Mouse (Mus musculus): ENCODE measurements around the gene Kif1bp.

Gene Kif1bp

DNA sequence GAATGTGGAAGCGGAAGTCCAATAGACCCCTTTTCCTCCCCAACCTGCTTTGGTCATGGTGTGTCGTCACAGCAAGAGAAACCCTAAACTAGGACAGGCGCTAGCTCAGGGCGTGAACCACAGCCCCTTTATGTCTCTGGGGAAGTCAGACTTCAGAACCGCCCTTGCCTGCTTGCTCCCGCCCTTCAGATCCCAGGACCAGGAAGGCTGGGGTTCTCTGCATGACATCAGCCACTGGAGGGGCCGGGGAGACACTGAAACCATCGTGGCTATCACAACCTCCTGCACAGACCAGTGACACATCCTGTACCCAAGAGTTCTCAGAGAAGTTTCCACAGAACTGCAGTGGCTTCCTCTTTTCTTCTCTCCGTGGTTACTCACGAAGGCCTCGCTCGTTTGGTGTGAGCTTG lies 34.9 kb downstream of the Kif1bp start:
- H3K36me3 ChIP-seq (ENCODE audit: control insufficient read depth, insufficient read depth, low read length, poor library complexity, severe bottlenecking): no peaks in the 10 kb centered on the region
- H3K27me3 ChIP-seq (ENCODE audit: control insufficient read depth, insufficient read depth, low read length, poor library complexity, severe bottlenecking): no peaks in the 10 kb centered on the region; the same call in none of the 2 replicates
- peak; percentile 93 for DNase-seq (ENCODE audit: low read depth, low spot score)

DNA sequence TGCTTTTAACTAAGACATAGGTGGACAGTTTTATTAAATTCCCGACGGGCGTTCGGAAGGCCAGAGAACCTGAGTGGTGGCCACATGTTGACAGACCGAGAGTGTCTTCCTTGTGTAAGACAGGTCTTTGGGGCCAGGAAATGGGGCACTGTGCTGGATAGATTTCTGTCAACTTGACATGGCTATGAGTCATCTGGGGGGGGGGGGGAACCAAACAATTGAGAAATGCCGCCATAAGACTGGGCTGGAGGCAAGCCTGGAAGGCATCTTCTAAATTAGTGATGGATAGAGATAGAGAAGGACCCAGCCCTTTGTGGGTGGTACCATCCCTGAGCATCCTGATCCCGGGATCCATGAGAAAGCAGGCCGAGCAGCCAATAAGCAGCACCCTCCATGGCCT lies 35.3 kb downstream of the Kif1bp start:
- Histone ChIP-seq H3K36me3 (ENCODE audit: control insufficient read depth, insufficient read depth, low read length, poor library complexity, severe bottlenecking) (no peaks in the 10 kb centered on the region), H3K27me3 (ENCODE audit: control insufficient read depth, insufficient read depth, low read length, poor library complexity, severe bottlenecking) (no peaks in the 10 kb centered on the region; the same call in none of the 2 replicates)
- DNase-seq (ENCODE audit: low read depth, low spot score): peak; percentile 56

DNA sequence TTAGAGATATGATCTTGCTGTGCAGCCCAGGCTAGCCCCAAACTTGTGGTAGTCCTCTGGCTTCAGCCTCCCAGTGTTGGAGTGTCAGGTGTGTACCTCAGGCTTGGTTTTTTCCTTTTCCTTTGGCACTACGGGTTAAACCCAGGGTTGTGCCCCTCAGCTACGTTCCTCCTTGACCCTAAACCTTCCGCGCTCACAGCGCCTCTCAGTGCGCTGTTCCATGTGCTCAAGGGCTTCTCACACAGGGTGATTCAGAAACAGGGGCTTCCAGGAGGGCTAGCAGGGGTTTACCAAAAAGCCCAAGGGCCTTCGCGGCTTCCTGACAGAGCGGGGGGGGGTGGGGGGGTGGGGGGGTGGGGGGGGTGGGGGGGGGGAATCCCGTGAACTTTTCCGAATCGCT lies 35.8 kb downstream of the Kif1bp start:
- Histone ChIP-seq H3K27me3 (ENCODE audit: control insufficient read depth, insufficient read depth, low read length, poor library complexity, severe bottlenecking) (no peaks in the 10 kb centered on the region; the same call in 1 of the 2 replicates), H3K36me3 (ENCODE audit: control insufficient read depth, insufficient read depth, low read length, poor library complexity, severe bottlenecking) (no peaks in the 10 kb centered on the region)
- peak; percentile 53 for DNase-seq (ENCODE audit: low read depth, low spot score)

DNA sequence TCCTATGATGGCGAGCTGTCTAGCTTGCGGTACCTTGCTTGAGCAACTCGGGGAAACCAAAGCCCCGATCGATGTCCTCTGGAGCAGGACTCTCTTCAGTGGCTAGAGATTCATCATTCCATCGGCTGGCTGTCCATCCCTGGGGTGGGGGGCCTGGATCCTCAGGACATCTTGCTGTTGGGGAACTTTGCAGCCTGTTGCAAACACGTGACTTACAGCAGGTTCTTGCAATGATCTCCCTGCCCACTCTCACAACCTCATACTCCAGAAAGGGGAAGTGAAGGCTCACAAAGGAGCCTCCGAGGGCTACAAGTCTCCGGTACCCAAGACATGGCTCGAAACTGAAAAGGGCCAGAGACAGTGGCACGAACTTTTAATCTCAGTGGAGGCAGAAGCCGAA lies 36.8 kb downstream of the Kif1bp start:
- Histone ChIP-seq H3K36me3 (ENCODE audit: control insufficient read depth, insufficient read depth, low read length, poor library complexity, severe bottlenecking) (no peaks in the 10 kb centered on the region), H3K27me3 (ENCODE audit: control insufficient read depth, insufficient read depth, low read length, poor library complexity, severe bottlenecking) (no peaks in the 10 kb centered on the region; the same call in 1 of the 2 replicates)
- DNase-seq (ENCODE audit: low read depth, low spot score): peak; percentile 88

DNA sequence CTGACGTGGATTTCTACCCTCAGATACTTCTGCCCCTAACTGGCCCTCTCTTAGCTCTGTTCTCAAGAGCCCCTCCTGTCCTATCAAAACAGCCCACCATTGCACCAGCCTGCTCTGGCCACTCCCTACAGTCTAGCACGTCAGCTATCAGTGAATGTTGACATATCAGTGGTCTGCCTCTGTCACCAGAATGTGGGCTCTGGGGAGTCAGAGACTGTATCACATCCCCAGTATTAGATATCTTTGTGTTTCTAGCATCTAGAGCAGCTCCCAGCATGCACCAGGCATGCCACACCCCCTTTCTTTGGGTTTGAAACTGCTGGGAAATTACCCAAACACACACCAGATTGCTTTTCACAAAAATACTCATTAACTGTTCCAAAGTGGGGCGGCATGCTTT lies 37.5 kb downstream of the Kif1bp start:
- peak; percentile 17 for DNase-seq (ENCODE audit: low read depth, low spot score)
- Histone ChIP-seq H3K27me3 (ENCODE audit: control insufficient read depth, insufficient read depth, low read length, poor library complexity, severe bottlenecking) (no peaks in the 10 kb centered on the region), H3K36me3 (ENCODE audit: control insufficient read depth, insufficient read depth, low read length, poor library complexity, severe bottlenecking) (no peaks in the 10 kb centered on the region)

DNA sequence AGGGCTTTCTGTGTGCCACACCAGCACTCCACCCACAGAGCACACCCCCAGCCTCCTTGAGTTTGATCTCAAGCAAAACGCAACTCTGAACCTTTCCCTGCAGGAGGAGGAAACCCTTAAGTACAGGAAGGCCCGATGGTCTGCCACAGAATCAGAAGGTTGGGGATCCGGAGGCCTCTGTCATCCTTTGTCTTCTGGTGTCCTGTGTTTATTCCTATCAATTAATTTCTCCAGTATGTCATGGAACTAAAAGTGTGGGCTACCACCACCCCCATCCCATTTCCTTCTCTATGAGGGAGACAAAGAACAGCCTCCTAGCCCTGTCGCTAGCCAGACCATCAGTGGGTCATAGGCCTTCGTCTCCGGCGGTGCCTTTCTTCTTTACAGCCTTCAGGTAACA lies 43.7 kb downstream of the Kif1bp start:
- H3K36me3 ChIP-seq (ENCODE audit: control insufficient read depth, insufficient read depth, low read length, poor library complexity, severe bottlenecking): no peaks in the 10 kb centered on the region
- no peak for DNase-seq (ENCODE audit: low read depth, low spot score)
- no peaks in the 10 kb centered on the region for H3K27me3 ChIP-seq (ENCODE audit: control insufficient read depth, insufficient read depth, low read length, poor library complexity, severe bottlenecking)

DNA sequence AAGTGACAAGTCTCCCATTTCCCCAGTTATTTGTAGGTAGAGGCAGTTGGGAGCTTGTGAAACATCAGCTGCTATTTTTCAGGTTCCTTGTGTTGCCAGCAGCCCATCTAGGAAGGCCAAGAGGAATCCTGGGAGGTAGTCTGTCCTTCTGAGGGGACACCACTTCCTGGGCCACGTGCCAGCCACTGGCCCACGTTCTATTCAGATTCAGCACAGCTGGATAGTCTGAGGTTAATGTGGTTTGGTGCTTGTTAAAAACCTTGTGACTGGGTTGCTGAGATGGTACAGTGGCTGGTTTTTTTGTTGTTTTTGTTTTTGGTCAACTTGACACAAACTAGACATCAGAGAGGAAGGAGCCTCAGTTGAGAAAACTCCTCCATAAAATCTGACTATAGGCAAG lies 45.4 kb downstream of the Kif1bp start:
- Histone ChIP-seq H3K36me3 (ENCODE audit: control insufficient read depth, insufficient read depth, low read length, poor library complexity, severe bottlenecking) (no peaks in the 10 kb centered on the region), H3K27me3 (ENCODE audit: control insufficient read depth, insufficient read depth, low read length, poor library complexity, severe bottlenecking) (no peaks in the 10 kb centered on the region)
- no peak for DNase-seq (ENCODE audit: low read depth, low spot score)

DNA sequence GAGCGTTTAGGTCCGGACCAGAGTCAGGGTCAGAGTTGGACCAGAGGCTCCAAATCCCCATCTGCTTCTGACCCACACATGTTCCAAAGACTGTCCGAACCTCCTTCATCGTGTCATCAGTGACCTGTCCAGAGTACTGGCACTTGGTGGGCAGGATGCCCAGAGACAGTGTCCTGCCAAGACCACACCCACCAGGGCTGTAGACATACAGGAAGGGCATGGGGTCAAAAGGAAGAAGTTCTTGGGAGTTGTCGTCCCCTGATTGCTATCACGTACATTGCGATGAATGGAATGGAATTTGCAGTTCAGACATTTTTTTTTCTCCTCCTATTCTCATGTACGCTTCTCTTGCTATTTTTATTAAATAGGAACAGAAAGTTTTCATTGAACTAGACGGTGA lies 48.1 kb downstream of the Kif1bp start:
- Histone ChIP-seq H3K27me3 (ENCODE audit: control insufficient read depth, insufficient read depth, low read length, poor library complexity, severe bottlenecking) (no peaks in the 10 kb centered on the region), H3K36me3 (ENCODE audit: control insufficient read depth, insufficient read depth, low read length, poor library complexity, severe bottlenecking) (no peaks in the 10 kb centered on the region)
- DNase-seq (ENCODE audit: low read depth, low spot score): no peak

DNA sequence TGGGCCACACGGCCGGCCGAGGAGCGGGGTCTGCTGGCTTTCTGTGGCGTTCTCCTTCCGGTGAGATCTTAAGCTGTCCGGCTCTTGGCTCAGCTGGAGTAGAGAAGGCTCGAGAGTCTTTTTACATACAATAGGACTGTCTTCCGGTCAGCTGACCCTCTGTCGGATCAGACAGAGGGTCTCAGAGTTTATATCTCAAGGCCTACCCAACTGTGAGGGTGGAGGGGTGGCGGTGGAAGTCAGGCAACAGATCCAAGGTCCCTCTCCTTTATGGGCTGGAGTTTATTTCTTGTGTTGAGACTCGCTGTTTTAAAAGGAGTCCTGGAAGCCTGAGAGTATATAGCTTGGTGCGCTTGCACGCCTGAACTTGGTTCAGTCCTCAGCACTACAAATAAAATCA lies 50.9 kb downstream of the Kif1bp start, which contains the start of gene Srgn:
Gene Srgn (minus strand): TSS at position 101 of the 400 bp plus-strand sequence.
- Histone ChIP-seq H3K27me3 (ENCODE audit: control insufficient read depth, insufficient read depth, low read length, poor library complexity, severe bottlenecking) (no peaks in the 10 kb centered on the region), H3K36me3 (ENCODE audit: control insufficient read depth, insufficient read depth, low read length, poor library complexity, severe bottlenecking) (no peaks in the 10 kb centered on the region)
- DNase-seq (ENCODE audit: low read depth, low spot score): no peak

DNA sequence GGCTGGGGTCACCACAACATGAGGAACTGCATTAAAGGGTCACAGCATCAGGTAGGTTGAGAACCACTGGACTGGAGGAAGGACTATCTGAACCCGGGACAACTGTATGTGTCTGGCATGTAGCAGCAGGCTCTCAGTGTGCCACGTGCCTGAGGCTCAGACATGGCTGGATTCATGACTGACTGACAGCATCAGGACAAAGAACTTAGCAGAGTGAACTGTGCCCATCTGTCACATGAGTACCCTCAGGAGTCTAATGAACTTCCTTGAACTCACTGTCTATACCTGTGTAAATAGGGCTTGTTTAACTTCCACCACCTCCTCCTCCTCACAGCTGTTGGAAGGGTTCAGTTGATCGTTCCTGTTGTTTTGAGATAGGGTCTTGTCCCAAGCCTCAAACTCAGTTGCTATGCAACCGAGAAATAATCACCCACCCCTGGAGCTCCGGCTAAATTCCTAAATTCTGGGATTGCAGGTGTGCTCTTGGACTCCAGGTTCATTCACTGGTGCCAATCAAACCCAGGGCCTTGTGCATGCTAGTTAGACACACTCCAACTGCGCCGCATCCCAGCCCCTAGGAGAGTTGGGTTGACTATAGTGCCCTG lies 55.8 kb downstream of the Kif1bp start:
- H3K27me3 ChIP-seq (ENCODE audit: control insufficient read depth, insufficient read depth, low read length, poor library complexity, severe bottlenecking): no peaks in the 10 kb centered on the region

DNA sequence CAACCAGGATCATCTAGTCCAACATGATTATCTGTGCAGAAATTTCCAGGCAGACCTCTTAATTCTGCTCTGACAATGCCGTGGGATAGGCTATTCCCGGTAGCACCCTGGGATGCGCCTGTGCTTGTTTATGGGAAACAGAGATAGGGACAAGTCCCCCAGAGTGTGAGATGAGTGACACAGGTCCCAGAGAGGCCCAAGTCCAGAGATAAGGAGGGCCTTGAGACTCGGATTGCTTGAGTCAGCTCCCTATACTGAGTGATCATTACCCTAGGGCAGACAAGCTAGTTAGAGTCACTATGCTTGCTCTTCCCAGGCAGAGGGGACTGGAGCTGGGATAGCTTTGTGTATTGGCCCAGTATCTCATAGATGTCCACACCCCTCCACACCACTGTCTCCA lies 56.5 kb downstream of the Kif1bp start:
- Histone ChIP-seq H3K36me3 (ENCODE audit: control insufficient read depth, insufficient read depth, low read length, poor library complexity, severe bottlenecking) (no peaks in the 10 kb centered on the region), H3K27me3 (ENCODE audit: control insufficient read depth, insufficient read depth, low read length, poor library complexity, severe bottlenecking) (no peaks in the 10 kb centered on the region)
- no peak for DNase-seq (ENCODE audit: low read depth, low spot score)

More for the DNA sequence above, 55.8 kb downstream of the Kif1bp start:
- no peaks in the 10 kb centered on the region for H3K36me3 ChIP-seq (ENCODE audit: control insufficient read depth, insufficient read depth, low read length, poor library complexity, severe bottlenecking)
- DNase-seq (ENCODE audit: low read depth, low spot score): no peak

DNA sequence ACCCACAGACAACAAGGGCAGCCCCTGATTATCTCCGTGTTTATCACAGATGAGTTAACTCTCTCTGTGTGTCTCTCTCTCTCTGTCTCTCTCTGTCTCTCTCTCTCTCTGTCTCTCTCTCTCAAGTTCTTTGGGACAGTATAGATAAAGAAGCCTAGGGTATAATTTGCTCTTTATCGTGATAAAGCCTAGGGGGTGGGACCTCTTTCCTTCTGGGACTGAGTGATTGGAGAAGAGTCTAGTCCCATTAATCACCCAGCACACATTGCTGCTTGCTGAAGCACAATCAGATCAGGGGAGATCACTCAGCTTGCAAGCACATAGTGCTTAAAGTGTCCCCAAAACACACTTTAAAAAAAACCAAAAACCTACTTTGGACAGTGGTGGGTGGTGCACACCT lies 57.3 kb downstream of the Kif1bp start:
- Histone ChIP-seq H3K27me3 (ENCODE audit: control insufficient read depth, insufficient read depth, low read length, poor library complexity, severe bottlenecking) (no peaks in the 10 kb centered on the region), H3K36me3 (ENCODE audit: control insufficient read depth, insufficient read depth, low read length, poor library complexity, severe bottlenecking) (no peaks in the 10 kb centered on the region)
- DNase-seq (ENCODE audit: low read depth, low spot score): no peak

DNA sequence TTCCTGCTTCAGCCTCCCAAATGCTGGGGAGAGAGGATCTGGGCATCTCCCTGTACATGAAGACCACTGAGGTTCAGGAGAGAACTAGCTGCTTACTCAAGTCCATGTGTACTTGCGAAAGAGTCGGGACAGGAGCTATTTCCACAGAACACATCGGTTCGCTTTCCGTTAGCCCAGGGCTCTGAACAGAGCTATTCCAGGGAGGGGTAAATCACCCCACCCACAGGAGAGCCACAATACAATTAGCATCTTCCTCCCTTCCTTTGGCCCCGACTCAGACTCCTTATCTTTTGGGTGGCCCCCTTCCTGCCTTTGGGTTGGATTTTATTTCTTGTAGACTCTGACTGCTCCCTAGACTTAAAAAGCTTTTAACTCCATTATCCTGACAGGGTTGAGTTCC lies 60.7 kb downstream of the Kif1bp start:
- H3K27me3 ChIP-seq (ENCODE audit: control insufficient read depth, insufficient read depth, low read length, poor library complexity, severe bottlenecking): no peaks in the 10 kb centered on the region
- H3K36me3 ChIP-seq (ENCODE audit: control insufficient read depth, insufficient read depth, low read length, poor library complexity, severe bottlenecking): no peaks in the 10 kb centered on the region
- DNase-seq (ENCODE audit: low read depth, low spot score): no peak

DNA sequence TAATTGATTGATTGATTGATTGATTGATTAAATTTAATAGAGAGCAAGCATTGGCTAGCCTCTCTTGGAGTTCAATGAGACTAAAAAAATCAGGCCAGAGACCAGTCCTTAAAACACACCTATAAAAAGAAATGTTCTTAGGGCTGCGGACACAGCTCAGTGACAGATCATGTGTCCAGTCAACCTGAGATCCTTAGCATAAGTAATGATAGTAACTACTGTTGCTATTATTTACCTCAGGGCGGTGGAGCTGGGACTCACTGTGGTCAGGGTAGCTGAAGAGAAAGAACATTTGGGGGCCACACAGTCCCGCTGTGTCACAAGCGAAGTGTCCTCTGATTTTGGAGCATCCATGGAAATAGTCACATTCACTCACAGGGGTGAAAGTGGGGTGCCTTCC lies 65.4 kb downstream of the Kif1bp start:
- peak; percentile 53 for DNase-seq (ENCODE audit: low read depth, low spot score)
- H3K36me3 ChIP-seq (ENCODE audit: control insufficient read depth, insufficient read depth, low read length, poor library complexity, severe bottlenecking): no peaks in the 10 kb centered on the region
- H3K27me3 ChIP-seq (ENCODE audit: control insufficient read depth, insufficient read depth, low read length, poor library complexity, severe bottlenecking): no peaks in the 10 kb centered on the region

DNA sequence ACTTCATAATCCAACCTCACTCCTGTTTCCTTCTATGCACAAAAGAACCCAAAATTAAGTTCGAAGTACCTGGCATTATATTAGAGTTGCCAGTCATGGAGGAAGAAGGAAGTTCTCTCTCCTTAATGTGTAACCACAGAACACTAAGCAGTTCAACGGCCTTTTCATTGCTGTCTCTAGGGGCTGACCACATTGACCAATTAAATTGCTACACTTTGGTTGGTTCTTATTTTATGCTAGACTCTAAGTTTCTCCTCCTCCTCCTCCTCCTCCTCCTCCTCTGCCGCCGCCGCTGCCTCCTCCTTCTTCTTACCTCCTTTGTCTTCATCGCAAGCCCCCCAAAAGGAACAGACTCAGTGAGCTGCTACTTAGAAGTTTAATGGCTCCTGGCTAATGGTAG lies 66.7 kb downstream of the Kif1bp start:
- Histone ChIP-seq H3K27me3 (ENCODE audit: control insufficient read depth, insufficient read depth, low read length, poor library complexity, severe bottlenecking) (no peaks in the 10 kb centered on the region), H3K36me3 (ENCODE audit: control insufficient read depth, insufficient read depth, low read length, poor library complexity, severe bottlenecking) (peaks cover 1% of the 10 kb centered on the region; the same call in 1 of the 2 replicates)
- no peak for DNase-seq (ENCODE audit: low read depth, low spot score)
